Mouse (Mus musculus) embryonic facial prominence, embryonic 11.5 days (tissue): ENCODE measurements around the gene Mta1. TPM values are rescaled to one million over a fixed set of nuclear protein-coding genes. Genes with fewer than 3 reads are reported as not detected.

Source experiments
- ATAC-seq: fragments of 200-750 bp; cut with Nextera tagmentation; replicated peaks from 2 replicates; pipeline ENCODE4 v1.8.0; 2017; ENCODE audit warnings: low read depth; ENCODE audit not compliant: insufficient number of reproducible peaks, low FRiP score, low TSS enrichment
- DNase-seq: peaks from one replicate; pipeline ENCODE4 v3.0.0-alpha.2; 2015; ENCODE audit warnings: low spot score
- H3K27ac ChIP-seq: fragments of 300-500 bp; sonication (generic); replicated peaks from 2 replicates; pipeline ENCODE4 v1.5.1; 2014; ENCODE audit warnings: mild to moderate bottlenecking, low read depth, low read length, control low read depth
- H3K27me3 ChIP-seq: fragments of 300-500 bp; sonication (generic); 2 replicates; pipeline ENCODE4 v1.6.1; 2014; ENCODE audit warnings: mild to moderate bottlenecking, low read length, moderate library complexity, mixed read lengths; ENCODE audit not compliant: control insufficient read depth, insufficient read depth
- H3K36me3 ChIP-seq: fragments of 300-500 bp; sonication (generic); replicated peaks from 2 replicates; pipeline ENCODE4 v1.6.1; 2014; ENCODE audit warnings: low read depth, mild to moderate bottlenecking, low read length, moderate library complexity, mixed read lengths; ENCODE audit not compliant: control insufficient read depth, insufficient read depth
- H3K4me1 ChIP-seq: fragments of 300-500 bp; sonication (generic); 2 replicates; pipeline ENCODE4 v1.6.1; 2014; ENCODE audit warnings: low read length, mixed read lengths; ENCODE audit not compliant: control insufficient read depth, insufficient read depth
- H3K4me2 ChIP-seq: fragments of 300-500 bp; sonication (generic); 2 replicates; pipeline ENCODE4 v1.6.1; 2014; ENCODE audit warnings: low read depth, mild to moderate bottlenecking, control low read depth, low read length, moderate library complexity
- H3K4me3 ChIP-seq: fragments of 300-500 bp; sonication (generic); 2 replicates; pipeline ENCODE4 v1.5.1; 2014; ENCODE audit warnings: low read depth, low read length, control low read depth
- H3K9ac ChIP-seq: fragments of 300-500 bp; sonication (generic); replicated peaks from 2 replicates; pipeline ENCODE4 v1.6.1; 2014; ENCODE audit warnings: mild to moderate bottlenecking, control low read depth, low read length
- H3K9me3 ChIP-seq: fragments of 300-500 bp; sonication (generic); replicated peaks from 2 replicates; pipeline ENCODE4 v1.6.1; 2016; ENCODE audit warnings: mild to moderate bottlenecking, low read length, inconsistent platforms, mixed read lengths; ENCODE audit not compliant: control insufficient read depth
- WGBS: fragments of 180-500 bp; shearing (Covaris S2); extraction: QIAGEN DNeasy Blood & Tissue Kit; methylation state at CpG from one replicate; pipeline ENCODE4 v1.1.7; 2014; 5-methylcytosine and 5-hydroxymethylcytosine counted together
- polyA plus RNA-seq: library from polyadenylated mRNA; unstranded; fragments of >200 nt; fragmentation: Nextera tagmentation; extraction: Ambion mirVana; gene quantifications from 2 replicates; pipeline ENCODE4 v1.2.1, GENCODE M21; 2014

Mta1 gene
- polyA plus RNA-seq, 1 experiment from 2014 or later: 20.7 TPM

DNA sequence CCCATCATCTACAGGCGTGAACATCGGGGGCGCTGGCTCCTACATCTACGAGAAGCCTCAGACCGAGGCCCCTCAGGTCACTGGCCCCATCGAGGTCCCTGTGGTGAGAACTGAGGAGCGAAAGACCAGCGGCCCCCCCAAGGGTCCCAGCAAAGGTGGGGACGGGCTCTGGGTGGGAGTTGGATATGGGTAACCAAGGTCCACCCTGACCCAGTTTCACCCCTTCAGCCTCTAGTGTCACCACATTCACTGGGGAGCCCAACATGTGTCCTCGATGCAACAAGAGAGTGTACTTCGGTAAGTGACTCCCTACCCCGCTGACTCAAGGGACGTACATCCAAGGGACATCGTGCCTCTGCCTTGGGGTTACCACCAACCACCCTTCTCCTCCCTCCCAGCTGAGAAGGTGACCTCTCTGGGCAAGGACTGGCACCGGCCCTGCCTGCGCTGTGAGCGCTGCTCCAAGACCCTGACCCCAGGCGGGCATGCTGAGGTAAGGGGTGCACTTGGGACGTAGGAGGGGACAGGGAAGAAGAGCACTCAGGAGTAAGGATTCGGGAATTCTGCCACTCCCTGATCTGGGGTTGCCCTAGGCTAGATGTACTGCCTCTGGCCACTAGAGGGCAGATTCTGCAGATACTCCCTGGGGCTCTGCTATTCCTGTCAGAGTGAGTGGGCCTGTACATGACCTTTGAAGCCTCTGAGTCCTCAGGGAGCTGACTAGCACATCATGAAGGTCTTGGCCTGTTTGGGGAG lies 46.1 kb downstream of the Mta1 start:
- WGBS: 78% methylated on average over 20 of the region's 20 CpGs
- H3K27ac ChIP-seq: no peak overlapping the region
- H3K36me3 ChIP-seq: no peaks in the 10 kb centered on the region
- H3K9ac ChIP-seq: no peak overlapping the region
- ATAC-seq: no peak
- H3K9me3 ChIP-seq: no peaks in the 10 kb centered on the region
- no peak for DNase-seq
- H3K27me3 ChIP-seq: peaks cover 22% of the 10 kb centered on the region
- no peak overlapping the region for H3K4me2 ChIP-seq
- H3K4me3 ChIP-seq: no peak overlapping the region
- peaks cover 7% of the 10 kb centered on the region for H3K4me1 ChIP-seq

DNA sequence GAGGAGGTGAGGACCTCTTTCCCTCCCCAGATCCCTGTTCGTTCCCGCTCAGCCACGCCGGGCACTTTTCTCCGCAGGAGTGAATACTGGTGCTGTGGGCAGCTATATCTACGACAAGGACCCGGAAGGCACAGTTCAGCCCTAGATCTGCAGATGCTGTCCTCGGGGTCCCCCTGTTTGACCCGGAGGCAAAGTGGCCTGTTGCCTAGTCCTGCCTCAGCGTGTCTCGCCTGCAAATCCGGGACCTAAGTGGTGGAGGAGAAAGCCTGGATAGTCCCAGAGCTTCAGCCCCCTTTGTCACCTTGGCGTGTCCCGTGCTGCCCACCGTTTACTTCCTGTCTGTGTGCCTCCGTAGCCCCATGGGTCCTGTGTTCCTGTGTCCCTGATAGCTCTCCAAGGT lies 46.8 kb downstream of the Mta1 start:
- no peak overlapping the region for H3K4me3 ChIP-seq
- H3K9me3 ChIP-seq: no peaks in the 10 kb centered on the region
- H3K36me3 ChIP-seq: no peaks in the 10 kb centered on the region
- no peak overlapping the region for H3K27ac ChIP-seq
- ATAC-seq (no peak), DNase-seq (no peak)
- H3K4me2 ChIP-seq: no peak overlapping the region
- peaks cover 22% of the 10 kb centered on the region for H3K27me3 ChIP-seq
- H3K9ac ChIP-seq: no peak overlapping the region
- peaks cover 4% of the 10 kb centered on the region for H3K4me1 ChIP-seq
- WGBS: 91% methylated on average over 16 of the region's 16 CpGs

DNA sequence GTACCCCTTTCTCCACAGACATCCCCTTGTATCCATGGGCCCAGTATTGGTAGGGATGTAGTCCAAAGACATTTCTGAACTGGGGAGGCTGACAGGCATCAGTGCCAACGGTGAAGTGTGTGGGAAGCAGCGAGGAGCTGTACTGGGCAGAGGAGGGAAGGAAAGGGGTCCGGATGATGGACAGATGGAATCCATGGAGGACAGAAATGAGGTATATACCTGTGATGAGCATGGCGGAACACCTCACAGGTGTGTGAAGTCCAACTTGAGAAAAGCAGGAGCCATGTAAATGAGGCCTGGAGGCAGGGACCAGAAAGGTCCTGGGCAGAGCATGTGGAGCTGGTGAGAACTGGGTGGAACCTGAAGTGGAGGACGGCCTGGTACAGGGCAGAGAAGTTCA lies 47.5 kb downstream of the Mta1 start:
- no peak for ATAC-seq
- peaks cover 22% of the 10 kb centered on the region for H3K27me3 ChIP-seq

DNA sequence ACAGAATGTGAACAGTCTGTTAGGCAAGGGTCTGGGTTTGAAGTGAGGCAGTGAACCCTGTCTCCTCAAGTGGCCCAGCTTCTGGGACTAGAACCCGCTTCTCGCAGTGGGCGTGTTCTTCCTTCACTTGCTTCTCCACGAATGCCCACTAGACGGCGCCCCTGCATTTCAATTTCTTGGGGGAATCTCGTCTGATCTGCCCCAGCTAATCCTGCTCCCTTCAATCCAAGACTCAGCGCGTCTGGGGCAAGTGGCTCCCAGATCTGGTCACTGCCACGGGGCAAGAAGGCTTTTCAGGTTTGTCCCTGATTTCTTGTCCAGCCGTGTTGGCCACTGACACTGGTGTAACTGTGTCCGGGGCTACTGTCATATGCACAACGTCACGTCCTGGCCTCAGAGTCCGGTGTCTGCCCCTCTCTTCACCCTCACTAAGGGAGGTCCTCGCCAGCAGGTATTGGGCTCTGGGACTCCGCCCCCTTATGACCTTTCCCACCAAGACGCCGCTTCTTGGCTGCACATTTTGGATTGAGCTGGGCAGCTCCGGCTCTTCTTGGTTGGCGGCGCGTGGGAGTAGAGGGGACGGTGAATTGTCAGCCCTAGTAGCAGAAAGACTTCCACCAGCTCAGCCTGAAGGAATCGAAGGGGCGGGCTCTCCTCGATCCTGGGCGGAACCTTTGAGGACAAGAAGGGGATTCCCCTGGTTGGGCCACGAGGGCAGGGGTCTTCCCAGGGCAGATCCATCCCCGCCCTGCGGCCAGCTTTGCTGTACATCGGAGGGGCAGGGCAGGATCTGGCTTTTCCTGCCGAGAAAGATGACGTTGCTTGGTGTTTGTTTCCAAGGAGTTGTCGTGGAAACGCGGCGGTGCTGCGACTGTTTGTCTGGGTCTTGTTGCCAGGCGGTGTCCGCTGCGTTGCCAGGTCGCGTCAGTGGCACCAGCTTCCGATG lies 48.3 kb downstream of the Mta1 start, which contains the start of gene Crip1:
TSS of gene Crip1 (plus strand) at position 205 of the 946 bp plus-strand sequence.
- Histone ChIP-seq H3K4me1 (peaks cover 4% of the 10 kb centered on the region), H3K4me2 (peak within 1 kb of the TSS; percentile 20; the same call in 1 of the 2 replicates), H3K36me3 (no peaks in the 10 kb centered on the region), H3K4me3 (0 out of 2 replicates have a peak within 1 kb of the TSS, but pooled peaks have one; percentile 5), H3K9ac (no peak within 1 kb of the TSS), H3K27ac (no peak within 1 kb of the TSS), H3K9me3 (no peaks in the 10 kb centered on the region), H3K27me3 (peaks cover 15% of the 10 kb centered on the region)
- ATAC-seq: no peak
- 6% methylated on average over 45 of the region's 45 CpGs for WGBS
- DNase-seq: peak; percentile 83

More for the DNA sequence above, 47.5 kb downstream of the Mta1 start:
- 83% methylated on average over 5 of the region's 5 CpGs for whole genome bisulfite sequencing
- Histone ChIP-seq H3K9me3 (no peaks in the 10 kb centered on the region), H3K4me2 (no peak overlapping the region), H3K9ac (no peak overlapping the region), H3K36me3 (no peaks in the 10 kb centered on the region), H3K27ac (no peak overlapping the region), H3K4me1 (peaks cover 4% of the 10 kb centered on the region), H3K4me3 (no peak overlapping the region)
- DNase-seq: no peak

DNA sequence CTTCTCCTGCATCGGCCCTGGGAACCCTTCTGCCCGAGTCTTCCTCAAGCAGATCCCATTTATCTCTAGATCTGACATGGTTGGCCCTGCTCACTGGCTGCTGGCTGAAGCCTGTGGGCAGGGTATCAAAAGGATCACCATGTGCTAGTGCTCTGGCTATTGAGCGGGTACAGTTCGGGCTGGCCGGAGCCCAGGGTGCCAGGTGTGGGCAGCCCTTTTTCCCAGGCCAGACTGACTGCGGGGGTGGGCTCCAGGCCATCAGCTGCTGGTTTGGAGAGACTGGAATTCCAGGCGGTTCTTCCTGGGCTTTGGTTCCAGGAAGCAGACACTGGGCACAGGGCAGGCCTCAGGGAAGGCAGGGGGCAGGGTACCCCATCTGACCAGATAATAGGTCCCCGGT lies 49.4 kb downstream of the Mta1 start:
- ATAC-seq (no peak), DNase-seq (no peak)
- no peak overlapping the region for H3K27ac ChIP-seq
- no peak overlapping the region for H3K9ac ChIP-seq
- no peaks in the 10 kb centered on the region for H3K36me3 ChIP-seq
- no peaks in the 10 kb centered on the region for H3K9me3 ChIP-seq
- H3K4me2 ChIP-seq: no peak overlapping the region
- H3K4me1 ChIP-seq: no peaks in the 10 kb centered on the region; the same call in none of the 2 replicates
- 86% methylated on average over 8 of the region's 8 CpGs for WGBS
- no peak overlapping the region for H3K4me3 ChIP-seq
- H3K27me3 ChIP-seq: peaks cover 10% of the 10 kb centered on the region

DNA sequence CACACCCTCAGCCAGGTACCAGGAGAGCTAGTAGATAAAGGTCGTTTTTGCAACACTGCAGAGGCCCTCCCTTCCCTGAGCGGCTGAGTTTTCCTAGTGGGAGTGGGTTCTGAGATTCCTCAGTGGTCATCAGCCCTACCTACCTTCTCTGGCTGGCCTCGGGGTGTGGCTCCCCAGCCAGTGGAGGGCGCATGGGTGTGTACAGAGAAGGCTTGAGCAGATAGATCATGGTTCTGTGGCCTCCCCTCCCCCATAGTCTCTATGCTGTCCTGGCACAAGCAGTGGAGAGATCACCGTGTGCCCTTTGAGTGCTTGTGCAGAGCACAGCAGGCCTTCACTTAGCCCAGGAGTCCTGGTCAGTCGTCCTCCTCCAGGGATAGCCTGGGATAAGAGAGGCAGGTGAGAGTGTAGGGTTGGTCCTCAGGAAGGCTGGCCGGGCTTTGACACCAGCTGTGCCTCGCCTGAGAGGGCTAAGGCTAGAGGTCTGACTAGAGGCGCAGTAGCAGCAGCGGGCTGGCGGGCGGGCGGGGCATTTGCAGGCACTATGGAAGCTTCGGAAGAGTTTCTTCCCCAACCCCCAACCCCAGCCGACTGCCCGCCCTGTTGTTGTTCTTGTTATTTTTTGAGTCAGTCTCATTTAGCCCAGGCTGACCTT lies 50.4 kb downstream of the Mta1 start:
- ATAC-seq: no peak
- Histone ChIP-seq H3K4me2 (no peak overlapping the region), H3K4me1 (no peaks in the 10 kb centered on the region; the same call in none of the 2 replicates), H3K9me3 (no peaks in the 10 kb centered on the region), H3K27me3 (peaks cover 10% of the 10 kb centered on the region), H3K27ac (no peak overlapping the region), H3K9ac (no peak overlapping the region), H3K4me3 (no peak overlapping the region), H3K36me3 (no peaks in the 10 kb centered on the region)
- no peak for DNase-seq
- 30% methylated on average over 16 of the region's 16 CpGs for WGBS

DNA sequence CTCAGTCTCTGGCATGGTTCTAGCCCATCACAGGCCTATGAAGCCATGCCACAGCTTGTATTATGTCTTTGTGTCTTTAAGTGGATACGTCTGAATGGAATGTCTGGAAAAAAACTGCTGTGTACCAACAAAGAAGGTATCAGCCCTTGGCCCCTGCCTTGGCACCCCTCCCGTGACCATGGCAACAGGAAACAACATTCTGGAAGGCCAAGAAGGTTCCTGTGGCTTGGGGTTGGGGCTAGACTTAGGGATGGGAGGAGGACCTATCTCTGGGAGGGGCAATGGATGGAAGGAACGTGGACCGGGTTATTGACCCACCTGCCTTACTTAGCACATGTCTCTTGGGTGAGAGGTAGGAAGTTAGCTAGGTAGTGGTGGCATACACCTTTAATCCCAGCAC lies 51.3 kb downstream of the Mta1 start:
- Histone ChIP-seq H3K27ac (no peak overlapping the region), H3K4me1 (no peaks in the 10 kb centered on the region; the same call in none of the 2 replicates), H3K9me3 (no peaks in the 10 kb centered on the region), H3K36me3 (no peaks in the 10 kb centered on the region), H3K9ac (no peak overlapping the region), H3K4me2 (no peak overlapping the region), H3K27me3 (peaks cover 10% of the 10 kb centered on the region), H3K4me3 (no peak overlapping the region)
- ATAC-seq (no peak), DNase-seq (no peak)
- 74% methylated on average over 4 of the region's 4 CpGs for WGBS
